Mouse (Mus musculus) thymus, adult 18-20 months (tissue): ENCODE results near the gene Ssr2.
A peak's percentile ranks its signal among the peaks of the same experiment; 100 is the strongest.

Experiments used
- DNase-seq, 2 experiments: peaks; one replicate each; pipeline ENCODE4 v3.0.0; 2022; ENCODE audit warnings: mixed read lengths in 2 of 2

The Ssr2 gene

DNA sequence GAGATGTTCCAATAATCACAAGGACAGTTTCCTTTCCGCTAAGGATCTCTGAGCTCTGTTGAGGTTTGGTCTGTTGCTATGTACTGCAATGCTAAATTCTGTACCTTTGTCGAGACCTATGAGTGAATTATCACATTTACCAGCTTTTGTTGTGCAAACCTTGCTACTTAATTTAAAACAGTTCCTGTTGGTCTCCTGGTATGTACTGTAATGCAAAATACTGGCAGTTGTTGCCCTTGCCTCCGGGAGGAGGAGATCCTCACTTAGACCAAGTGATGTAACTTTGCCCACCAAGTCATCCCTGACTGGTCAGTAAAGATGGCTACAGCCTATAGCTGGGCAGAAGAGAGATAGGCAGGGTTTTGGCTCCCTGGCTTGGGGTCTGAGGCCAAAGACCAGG is at the start of gene Ssr2:
Gene Ssr2, plus strand, starts transcription at position 337 of the 400 bp plus-strand sequence.
- DNase-seq, result no peak

DNA sequence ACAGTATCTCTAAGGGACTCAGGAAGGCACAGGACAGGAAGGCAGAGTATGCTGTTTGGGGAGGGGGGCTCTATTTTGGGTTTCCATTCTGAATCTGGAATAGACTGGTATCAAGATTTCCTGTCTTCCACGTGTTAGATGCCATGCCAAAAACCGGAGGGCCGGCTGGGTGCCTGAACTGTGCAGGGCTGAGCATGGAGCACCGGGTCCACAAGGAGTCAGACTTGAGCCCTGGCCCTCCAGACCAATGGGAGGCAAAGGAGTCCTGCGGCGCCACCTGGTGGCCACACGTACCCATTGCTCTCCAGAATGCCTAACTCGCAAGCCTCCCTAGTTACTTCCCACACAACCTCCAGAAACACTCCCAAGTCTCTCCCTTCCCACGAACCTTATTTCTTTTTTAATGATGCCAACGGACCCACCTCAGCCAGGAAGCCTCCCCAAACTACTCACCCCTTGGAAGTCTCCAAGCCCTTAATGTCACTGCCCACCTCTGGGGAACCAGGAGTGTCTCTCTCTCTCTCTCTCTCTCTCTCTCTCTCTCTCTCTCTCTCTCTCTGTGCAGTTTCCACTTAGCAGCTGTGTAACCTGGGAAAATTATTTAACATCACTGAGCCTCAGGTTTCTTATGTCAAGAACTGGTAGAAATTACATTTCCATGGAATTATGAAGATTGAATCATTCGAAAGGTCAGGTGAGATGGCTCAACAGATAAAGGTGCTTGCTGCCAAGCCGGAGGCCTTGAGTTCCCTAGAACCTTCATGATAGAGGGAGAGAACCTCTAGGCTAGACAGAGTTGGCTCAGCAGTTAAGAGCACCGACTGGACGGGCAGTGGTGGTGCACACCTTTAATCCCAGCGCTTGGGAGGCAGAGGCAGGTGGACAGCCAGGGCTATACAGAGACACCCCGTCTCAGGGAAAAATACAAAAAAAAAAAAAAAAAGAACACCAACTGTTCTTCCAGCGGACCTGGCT is 49.2 kb upstream of the Ssr2 start:
- DNase-seq, result peak; percentile 62 to 63

DNA sequence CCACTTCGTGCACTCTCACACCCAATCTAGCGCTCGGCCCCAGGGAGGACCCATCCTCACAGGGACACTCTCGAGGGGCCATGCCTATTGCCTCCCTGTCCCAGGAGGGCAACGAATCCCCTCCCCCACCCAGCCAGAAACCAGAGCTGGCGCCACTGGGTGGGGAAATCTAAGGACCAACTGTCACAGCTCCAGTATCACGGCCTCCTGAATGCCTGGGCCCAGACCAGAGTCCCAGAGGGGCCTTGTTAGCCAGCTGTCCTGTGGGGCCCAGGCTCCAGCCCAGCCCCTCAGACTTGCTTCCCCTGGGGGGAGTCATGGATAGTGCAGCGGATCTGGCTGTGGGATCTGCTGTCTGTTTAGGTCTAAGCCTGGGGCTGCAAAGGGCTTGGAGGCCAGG is 48.1 kb upstream of the Ssr2 start:
- DNase-seq, result no peak

DNA sequence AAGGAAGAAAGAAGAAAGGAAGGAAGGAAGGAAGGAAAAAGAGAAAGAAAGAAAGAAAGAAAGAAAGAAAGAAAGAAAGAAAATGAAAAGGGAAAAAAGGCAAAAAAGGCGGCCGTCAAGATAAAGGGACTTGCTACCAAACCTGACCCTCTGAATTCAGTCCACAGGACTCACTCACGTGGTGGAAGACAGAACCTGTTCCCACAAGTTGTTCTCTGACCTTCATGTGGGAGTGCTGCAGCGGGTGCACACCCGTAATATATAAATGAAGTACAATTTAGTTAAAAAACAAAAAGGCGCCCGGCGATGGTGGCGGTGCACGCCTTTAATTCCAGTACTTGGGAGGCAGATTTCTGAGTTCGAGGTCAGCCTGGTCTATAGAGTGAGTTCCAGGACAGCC is 47.0 kb upstream of the Ssr2 start:
- no peak for DNase-seq

DNA sequence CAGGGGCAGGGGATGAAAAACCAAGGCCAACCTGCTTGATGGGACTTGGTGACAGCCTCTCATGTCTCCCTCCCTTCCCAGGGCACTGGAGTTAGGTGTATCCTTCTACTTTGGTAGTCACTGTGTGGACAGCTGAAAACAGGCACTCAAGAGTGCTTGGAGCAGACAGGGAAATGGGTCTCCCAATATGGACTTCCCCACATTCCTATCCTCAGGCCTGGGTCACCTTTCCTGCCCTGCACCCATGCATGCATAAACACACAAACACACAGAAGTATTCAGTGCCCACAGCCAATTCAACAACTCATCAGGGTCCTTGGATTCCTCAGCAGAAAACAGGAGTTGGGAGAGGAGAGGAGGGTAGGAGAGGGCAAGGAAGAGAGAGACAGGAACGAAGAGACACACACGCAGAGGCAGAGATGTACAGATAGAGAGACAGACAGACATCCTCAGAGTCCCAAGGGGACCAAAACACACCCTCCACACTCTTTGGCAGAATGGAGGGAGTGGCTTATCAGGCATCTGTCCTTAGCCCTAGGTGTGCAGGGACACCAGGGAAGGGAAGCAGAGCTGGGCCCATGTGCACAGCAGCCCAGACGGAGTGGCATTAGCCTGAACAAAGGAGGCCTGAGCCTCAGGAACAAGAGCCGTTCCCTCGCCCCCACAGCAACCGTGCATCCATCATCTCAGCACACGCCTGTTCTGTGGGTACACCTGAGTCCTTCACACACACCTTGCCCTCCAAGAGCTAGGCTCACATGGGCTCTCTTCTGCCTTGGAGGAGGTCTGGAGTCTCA is 46.3 kb upstream of the Ssr2 start:
- no peak for DNase-seq

DNA sequence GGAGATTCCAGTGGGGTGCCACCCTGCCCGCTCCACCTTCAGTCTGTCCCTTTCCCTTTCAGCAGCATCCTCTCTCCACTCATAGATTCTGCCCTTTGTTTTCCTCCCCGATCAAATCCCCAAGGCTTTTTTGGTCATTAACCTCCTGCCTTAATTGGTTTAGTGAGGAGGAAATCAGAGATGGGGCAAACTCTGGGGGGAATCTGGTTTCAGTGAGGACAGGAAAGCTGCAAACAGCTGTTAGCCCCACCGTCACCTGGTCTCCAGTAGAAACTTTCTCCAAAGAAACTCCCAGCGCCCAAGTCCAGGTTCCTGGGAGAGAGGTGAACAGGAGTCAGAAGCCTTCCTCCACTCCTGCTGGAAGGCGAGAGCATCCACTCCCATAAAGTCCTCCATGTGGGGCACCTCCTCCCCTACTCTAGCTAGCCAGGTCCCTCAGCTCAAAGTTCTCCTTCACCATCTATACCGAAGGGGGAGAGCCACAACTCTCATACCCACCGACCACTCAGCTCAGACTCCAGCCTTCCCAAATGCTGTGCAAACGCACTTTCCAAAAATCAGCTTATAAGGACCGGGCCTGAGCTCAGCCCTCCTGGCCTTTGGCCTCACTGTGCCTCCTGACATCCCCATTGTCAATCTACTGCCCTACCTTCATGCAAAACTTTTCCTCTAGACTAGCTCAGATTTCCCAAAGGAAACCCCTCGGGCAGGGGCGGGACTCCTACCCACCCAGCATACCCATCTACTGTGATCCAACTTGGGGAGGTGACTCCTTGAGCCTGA is 45.4 kb upstream of the Ssr2 start:
- DNase-seq, result no peak

DNA sequence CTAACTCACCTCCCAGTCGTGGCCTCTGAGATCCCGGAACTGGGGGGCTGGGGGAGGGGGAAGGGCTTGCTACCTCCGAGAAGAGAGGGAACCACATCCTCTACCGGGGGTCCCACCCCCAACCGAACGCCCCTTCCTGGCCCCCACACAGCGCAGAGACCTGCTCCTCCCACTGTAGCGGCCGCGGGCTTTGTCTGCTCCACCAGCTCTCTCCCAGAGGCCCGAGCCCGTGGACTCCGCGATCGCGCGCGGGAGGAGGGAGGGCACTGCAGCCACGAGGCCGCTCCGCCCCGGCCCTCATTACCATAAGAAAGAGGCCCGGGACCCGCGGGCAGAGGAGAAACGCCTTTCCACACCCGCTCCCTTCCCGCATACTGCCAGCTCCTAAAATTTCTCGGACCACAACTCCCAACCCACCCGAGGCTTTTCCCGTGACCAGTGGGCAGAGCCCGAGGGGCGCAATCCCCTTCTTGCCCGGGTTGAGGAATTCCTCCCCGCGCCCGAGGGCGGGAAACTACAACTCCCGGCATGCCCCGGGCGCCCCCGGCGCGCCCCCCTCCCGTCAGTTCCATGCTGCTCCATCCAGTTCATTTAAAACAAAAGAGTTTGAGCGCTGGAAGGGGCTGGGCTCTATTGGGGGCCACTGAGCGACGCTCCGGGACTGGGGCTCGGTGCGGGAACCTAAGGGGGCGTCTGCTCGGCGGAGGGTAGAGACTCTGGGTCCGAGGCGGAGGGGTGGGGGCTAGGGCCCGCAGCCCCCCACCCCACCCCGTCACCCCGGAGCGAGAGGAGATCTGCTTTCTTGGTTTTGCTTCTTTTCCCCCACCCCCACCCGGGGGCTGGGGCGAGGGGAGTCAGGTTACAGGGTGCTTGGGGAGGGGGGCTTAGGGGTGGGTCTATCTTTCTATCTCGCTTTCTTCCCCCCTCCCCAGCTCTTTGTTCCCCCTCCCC is 44.1 kb upstream of the Ssr2 start:
- peak; percentile 94 to 95 for DNase-seq

DNA sequence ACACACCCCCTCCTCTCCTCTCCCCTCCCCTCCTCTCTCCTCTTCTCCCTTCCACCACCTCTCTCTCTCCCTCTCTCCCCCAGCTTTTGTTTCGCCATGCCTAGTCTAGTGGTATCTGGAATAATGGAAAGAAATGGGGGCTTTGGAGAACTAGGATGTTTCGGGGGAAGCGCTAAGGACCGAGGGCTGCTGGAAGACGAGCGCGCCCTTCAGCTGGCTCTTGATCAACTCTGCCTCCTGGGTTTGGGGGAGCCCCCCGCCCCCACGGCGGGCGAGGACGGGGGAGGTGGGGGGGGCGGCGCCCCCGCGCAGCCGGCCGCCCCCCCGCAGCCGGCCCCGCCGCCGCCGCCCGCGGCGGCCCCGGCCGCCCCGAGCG is 43.4 kb upstream of the Ssr2 start, which contains the start of gene Mex3a:
Gene Mex3a, plus strand, starts transcription at position 97 of the 376 bp plus-strand sequence.
- DNase-seq, result no peak

DNA sequence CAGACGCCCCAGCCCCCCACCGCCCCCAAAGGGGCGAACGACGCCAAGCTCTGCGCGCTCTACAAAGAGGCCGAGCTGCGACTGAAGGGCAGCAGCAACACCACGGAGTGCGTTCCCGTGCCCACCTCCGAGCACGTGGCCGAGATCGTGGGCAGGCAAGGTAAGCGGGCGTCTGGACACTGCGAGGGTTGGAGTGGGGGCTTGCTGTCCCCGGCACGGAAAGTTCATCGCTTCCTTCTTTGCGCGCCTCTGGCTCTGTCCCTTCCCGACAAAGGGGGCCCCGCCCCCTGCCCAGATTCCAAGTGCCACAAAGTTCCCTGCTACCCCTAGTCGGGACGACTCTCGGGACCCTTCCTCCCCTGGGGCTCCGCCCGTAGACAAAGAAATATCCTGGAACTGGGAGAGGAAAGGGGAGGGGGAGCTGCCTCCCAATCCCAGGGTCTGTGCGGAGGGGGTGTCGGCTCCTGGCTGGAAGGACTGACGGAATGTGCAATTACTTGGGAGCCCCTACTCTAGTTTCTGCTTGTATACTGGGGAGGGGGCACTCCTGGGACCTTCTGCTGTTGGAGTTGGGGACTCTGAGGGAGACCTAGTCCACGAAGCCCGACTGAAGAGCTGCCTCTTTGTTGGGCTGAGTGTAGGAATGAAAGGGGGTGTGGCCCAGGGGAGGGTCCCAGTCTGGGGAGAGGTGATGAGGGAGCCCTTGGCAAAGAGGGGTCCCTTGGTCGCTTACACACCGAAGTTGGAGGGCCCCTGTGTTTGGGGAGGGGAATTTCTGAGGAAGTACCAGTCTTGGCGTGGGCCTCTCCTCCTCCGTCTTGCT is 42.8 kb upstream of the Ssr2 start:
- peak in 1 of 2 experiments; percentile 50 for DNase-seq

DNA sequence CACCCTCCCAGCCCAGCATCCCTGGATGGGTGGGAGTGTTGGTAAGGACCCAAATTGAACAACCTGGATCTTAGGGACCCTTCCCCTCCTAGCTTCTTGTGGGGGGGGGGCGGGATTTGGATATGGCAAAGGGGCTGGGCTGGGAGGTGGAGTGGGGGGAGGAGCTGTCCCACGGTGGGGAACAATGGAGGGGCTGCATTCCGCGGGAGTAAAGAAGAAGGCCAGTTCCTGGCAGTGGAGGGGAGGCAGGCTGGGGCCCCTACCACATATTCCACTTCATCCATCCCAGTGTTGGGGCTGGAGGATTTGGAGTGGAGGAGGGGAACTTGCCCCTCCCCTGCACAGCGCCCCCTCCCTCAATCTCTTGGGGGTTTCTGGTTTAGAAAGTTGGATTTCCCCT is 42.0 kb upstream of the Ssr2 start:
- DNase-seq, result no peak

DNA sequence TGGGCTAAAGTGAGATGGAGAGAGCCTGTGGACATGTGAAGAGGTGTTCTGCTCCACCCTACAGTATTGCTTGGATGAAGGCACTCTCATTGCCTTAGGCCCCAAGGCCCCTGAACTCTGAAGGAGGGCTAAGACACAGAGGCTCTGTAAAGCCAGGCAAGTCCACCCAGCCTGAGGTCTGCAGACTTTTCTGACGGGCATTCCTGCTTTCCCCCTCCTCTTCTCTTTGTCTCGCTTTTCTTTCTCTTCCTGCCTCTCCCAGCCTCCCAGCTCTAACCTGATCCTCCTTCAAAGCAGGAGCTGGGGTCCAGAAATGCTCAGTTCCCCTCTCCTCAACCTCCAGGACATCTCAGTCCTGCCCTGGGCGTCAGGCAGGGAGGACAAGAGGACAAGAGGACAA is 40.7 kb upstream of the Ssr2 start:
- no peak for DNase-seq

DNA sequence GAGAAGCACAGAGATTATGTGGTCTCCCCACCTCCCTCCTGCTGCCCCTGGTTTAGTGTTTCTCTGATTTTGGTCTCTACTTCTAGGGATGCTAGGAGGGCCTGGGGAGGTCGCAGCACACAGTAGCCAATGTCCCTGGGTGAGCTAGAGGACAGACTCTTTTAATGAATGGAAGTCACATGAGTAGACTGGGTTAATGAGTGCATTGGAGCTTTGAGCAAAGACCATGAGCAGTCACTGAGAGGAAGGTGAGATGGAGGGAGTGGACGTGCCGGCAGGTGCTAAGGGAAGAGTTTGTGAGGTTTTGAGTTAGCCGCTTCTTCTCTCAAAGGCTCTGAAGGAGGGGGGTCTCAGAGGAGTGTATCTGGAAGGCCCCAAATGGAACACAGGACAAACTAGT is 40.1 kb upstream of the Ssr2 start:
- DNase-seq, result no peak

DNA sequence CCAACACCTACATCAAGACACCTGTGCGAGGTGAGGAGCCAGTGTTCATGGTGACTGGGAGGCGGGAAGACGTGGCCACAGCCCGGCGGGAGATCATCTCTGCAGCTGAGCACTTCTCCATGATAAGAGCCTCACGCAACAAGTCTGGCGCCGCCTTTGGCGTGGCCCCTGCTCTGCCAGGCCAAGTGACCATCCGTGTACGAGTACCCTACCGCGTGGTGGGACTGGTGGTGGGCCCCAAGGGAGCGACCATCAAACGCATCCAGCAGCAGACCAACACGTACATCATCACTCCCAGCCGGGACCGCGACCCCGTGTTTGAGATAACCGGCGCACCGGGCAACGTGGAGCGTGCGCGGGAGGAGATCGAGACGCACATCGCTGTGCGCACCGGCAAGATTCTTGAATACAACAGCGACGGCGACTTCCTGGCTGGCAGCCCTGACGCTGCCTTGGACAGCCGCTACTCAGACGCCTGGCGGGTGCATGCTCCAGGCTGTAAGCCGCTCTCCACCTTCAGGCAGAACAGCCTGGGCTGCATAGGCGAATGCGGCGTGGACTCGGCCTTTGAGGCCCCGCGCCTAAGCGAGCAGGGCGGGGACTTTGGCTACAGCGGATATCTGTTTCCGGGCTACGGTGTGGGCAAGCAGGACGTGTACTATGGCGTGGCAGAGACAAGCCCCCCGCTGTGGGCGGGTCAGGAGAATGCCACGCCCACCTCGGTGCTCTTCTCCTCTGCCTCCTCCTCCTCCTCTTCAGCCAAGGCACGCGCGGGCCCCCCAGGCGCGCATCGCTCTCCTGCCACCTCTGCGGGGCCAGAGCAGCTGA is 39.4 kb upstream of the Ssr2 start:
- DNase-seq, result no peak

DNA sequence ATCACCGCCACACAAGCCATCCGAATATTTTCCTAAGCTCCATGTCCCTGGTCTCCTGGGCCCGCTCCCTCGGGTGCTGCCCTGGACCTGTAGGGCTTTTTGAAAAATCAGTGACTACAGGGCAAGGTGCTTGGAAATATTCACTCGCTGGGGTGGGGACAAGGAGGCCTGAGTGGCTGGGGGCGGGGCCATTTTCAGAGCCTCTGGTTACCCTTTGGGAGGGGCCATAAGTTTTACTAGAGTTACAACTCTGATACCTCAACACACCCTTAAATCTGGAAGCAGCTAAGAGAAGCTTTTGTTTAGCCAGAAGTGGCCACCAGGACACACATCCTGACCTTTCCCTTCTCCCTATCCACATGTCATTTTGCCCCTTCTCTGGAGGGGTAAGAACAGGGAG is 38.5 kb upstream of the Ssr2 start:
- DNase-seq, result no peak

DNA sequence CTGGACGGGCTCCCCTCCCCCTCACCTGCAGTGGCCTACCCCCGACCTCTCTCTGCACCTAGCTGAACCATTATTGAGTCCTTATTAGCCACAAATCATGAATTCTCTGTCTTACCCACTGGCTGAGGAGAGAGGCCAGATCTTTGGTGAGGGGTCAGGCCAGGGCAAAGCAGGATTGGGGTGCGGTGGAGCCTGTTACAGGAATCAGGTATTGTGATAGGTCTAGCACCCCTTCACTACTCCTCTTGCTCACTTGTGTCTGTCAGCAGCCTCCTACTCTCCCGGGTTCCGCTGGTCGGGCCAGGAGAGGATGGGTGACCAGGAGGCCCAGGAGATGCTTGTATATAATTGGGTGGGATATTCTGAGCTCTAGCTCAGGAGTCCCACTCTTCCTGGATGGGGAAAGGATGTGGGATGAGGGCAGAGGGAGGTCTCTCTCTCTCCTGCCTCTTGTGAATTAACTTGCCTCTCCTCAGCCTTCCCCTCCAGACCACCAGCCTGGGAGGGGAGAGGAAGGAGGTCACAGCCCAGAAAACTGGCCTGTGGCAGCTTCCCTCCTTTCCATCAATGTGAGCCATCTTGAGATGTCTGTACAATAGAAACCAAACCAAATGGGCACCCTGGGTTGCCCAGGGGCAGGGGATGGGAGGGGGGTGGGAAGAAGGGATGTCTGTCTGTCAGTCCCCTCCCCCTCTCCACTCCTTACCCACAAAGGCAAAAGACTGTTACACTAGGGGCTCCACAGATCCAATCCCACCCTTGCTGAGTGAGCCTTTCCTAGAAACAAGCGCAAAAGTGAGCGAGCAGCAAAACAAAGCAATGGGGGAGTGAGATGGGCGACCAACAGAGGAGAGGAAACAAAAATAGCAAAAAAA is 37.2 kb upstream of the Ssr2 start:
- no peak for DNase-seq

DNA sequence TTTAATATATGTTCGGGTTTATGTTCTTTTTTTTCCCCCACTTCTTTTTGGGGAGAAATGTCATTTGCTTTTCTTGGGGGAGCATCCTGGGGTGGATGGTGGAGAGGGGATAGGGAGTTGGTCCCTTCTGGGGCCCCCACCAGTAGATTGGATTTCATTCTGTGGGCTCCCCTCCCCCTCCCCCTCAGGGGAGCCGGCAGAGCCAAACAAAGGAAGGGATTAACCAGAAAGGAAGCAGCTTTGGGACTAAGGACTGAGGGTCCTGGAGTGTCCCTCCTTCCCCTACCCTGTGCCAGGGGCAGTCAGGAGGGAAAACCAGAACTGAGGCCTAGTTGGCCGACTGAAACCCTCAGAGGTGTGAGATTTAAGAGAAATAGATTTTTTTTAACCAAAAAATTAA is 36.3 kb upstream of the Ssr2 start:
- no peak for DNase-seq

DNA sequence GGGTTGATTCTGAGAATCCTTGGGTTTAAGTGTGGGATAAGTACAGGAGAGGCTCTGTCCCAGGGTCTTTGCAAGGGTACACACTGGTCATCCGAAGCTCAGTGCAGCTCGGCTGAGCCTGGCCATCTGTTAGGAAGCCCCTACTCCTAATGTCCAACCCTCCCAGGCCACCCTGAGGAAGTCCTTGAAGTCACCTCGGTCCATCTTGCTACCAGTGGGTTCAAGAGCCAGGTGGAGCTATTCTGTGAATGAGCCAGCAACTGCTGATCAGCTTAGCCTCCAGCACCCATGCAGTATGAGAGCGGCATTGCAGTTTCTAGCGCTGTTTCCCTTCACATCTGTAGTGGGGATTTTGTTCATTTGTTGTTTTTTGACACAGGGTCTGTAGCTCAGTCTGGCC is 35.6 kb upstream of the Ssr2 start:
- DNase-seq, result no peak

DNA sequence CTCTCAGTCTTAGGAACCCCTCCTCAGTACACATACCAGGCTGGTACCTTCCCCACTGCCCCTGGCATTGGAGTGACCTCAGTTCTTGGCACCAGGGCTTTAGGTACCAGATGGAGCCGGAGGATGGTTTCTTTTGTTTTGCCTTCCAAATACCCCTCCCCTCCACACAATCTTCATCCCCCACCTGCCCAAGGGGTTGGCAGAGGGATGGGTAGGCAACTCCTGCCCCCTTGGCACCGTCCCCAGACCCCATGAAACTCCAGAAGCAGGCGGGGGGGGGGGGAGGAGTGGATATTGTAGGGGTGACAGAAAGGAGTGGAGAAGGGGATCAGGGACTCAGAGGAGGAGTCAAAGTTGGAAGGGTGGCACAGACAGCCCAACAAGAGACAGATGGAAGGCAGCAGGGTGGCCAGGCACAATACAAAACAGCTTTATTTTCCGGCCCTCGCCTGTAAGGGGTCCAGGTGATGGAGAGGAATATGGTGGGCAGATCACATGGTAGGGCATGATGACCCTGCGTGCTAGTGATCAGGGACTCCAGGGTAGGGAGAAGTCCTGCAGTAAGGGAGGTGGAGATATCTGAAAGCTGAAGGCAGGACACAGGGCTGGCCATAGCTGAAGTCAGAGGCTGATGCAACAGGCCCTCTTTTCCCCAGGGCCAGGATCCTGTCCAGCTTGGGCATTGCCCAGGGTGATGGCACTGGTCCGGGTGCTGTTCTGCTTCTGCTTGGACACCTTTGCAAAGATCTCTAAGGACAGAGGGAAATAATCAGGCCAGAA is 33.9 kb upstream of the Ssr2 start:
- no peak for DNase-seq
